Mouse (Mus musculus): Measurements from ENCODE around the gene Exoc2. TPM values are rescaled to one million over a fixed set of nuclear protein-coding genes. Genes with fewer than 3 reads are reported as not detected.

Gene Exoc2
- 10 to 100 TPM; 40.9 to 41.0 TPM for total RNA-seq (2021)

- intact Hi-C loops (cut with DNase I), result no loop called here
- DNase-seq (ENCODE audit: low spot score in 2 of 2), result peak; percentile 84 to 87
Observed at GRCm38 (mm10) chr13:30973501-30974246, at the start of gene Exoc2, which contains the start of gene Gm5447. Exoc2 (minus strand) TSS chr13:30974093. Gm5447 (plus strand) TSS chr13:30974204.

GRCm38 (mm10) chr13:31023664-31024063, 49.8 kb upstream of the Exoc2 start:
- intact Hi-C loops (cut with DNase I), result no loop called here

GRCm38 (mm10) chr13:31021927-31022326, 48.0 kb upstream of the Exoc2 start:
- no peak for DNase-seq (ENCODE audit: low spot score in 2 of 2)
- intact Hi-C loops (cut with DNase I), result no loop called here

More at GRCm38 (mm10) chr13:31023664-31024063, 49.8 kb upstream of the Exoc2 start:
- no peak for DNase-seq (ENCODE audit: low spot score in 2 of 2)

- DNase-seq (ENCODE audit: low spot score in 2 of 2), result no peak
- intact Hi-C loops (cut with DNase I), result no loop called here
Observed at GRCm38 (mm10) chr13:31021514-31021913, 47.6 kb upstream of the Exoc2 start.

- intact Hi-C loops (cut with DNase I), result no loop called here
- DNase-seq (ENCODE audit: low spot score in 2 of 2), result no peak
Observed at GRCm38 (mm10) chr13:31017545-31017944, 43.7 kb upstream of the Exoc2 start.

GRCm38 (mm10) chr13:31004995-31005394, 31.1 kb upstream of the Exoc2 start:
- no peak for DNase-seq (ENCODE audit: low spot score in 2 of 2)
- intact Hi-C loops (cut with DNase I), result no loop called here

GRCm38 (mm10) chr13:31004458-31004857, 30.6 kb upstream of the Exoc2 start:
- intact Hi-C loops (cut with DNase I), result no loop called here
- no peak for DNase-seq (ENCODE audit: low spot score in 2 of 2)

- intact Hi-C loops (cut with DNase I), result no loop called here
- DNase-seq (ENCODE audit: low spot score in 2 of 2), result no peak
Observed at GRCm38 (mm10) chr13:30999799-31000198, 25.9 kb upstream of the Exoc2 start.

- intact Hi-C loops (cut with DNase I), result no loop called here
Observed at GRCm38 (mm10) chr13:30997526-30998253, 23.8 kb upstream of the Exoc2 start.

GRCm38 (mm10) chr13:30994249-30994858, 20.5 kb upstream of the Exoc2 start:
- intact Hi-C loops (cut with DNase I), result no loop called here
- DNase-seq (ENCODE audit: low spot score in 2 of 2), result no peak

More at GRCm38 (mm10) chr13:30997526-30998253, 23.8 kb upstream of the Exoc2 start:
- DNase-seq (ENCODE audit: low spot score in 2 of 2), result no peak

- peak; percentile 35 to 44 for DNase-seq (ENCODE audit: low spot score in 2 of 2)
- intact Hi-C loops (cut with DNase I), result no loop called here
Observed at GRCm38 (mm10) chr13:30993819-30994218, 19.9 kb upstream of the Exoc2 start.

GRCm38 (mm10) chr13:30990233-30990632, 16.3 kb upstream of the Exoc2 start:
- no peak for DNase-seq (ENCODE audit: low spot score in 2 of 2)
- intact Hi-C loops (cut with DNase I), result no loop called here

GRCm38 (mm10) chr13:30989710-30990109, 15.8 kb upstream of the Exoc2 start:
- no peak for DNase-seq (ENCODE audit: low spot score in 2 of 2)
- intact Hi-C loops (cut with DNase I), result loop anchor here (5.0 kb wide), 2 partner anchors 97 to 638 kb away; partner anchors contain the start of gene Foxf2

- no peak for DNase-seq (ENCODE audit: low spot score in 2 of 2)
- intact Hi-C loops (cut with DNase I), result loop anchor here (5.0 kb wide), 2 partner anchors 95 to 640 kb away; partner anchors contain the start of gene Foxf2
Observed at GRCm38 (mm10) chr13:30987686-30988085, 13.8 kb upstream of the Exoc2 start.

GRCm38 (mm10) chr13:30986934-30987455, 13.1 kb upstream of the Exoc2 start:
- no peak for DNase-seq (ENCODE audit: low spot score in 2 of 2)
- intact Hi-C loops (cut with DNase I), result loop anchor here (5.0 kb wide), 2 partner anchors 95 to 640 kb away; partner anchors contain the start of gene Foxf2

GRCm38 (mm10) chr13:30985598-30986466, 11.9 kb upstream of the Exoc2 start:
- peak; percentile 19 to 31 for DNase-seq (ENCODE audit: low spot score in 2 of 2)
- intact Hi-C loops (cut with DNase I), result loop anchor here (5.0 kb wide), 2 partner anchors 94 to 641 kb away; partner anchors contain the start of gene Foxf2

- peak in 1 of 2 experiments; percentile 51 for DNase-seq (ENCODE audit: low spot score in 2 of 2)
- intact Hi-C loops (cut with DNase I), result loop anchor here (5.0 kb wide), 2 partner anchors 93 to 642 kb away; partner anchors contain the start of gene Foxf2
Observed at GRCm38 (mm10) chr13:30985275-30985597, 11.3 kb upstream of the Exoc2 start.

- no peak for DNase-seq (ENCODE audit: low spot score in 2 of 2)
Observed at GRCm38 (mm10) chr13:30981666-30982065, 7.8 kb upstream of the Exoc2 start.

GRCm38 (mm10) chr13:30978224-30978623, 4.3 kb upstream of the Exoc2 start:
- DNase-seq (ENCODE audit: low spot score in 2 of 2), result peak; percentile 39
- intact Hi-C loops (cut with DNase I), result no loop called here

More at GRCm38 (mm10) chr13:30981666-30982065, 7.8 kb upstream of the Exoc2 start:
- intact Hi-C loops (cut with DNase I), result loop anchor here (5.0 kb wide), 1 partner anchor 79 kb away; no protein-coding TSS in a partner anchor

All from left cerebral cortex, postnatal 36 days (tissue).